Mouse (Mus musculus): ENCODE results near the gene Apopt1.

The Apopt1 gene

GRCm38 (mm10) chr12:111759176-111760061 lies 46.4 kb downstream of the Apopt1 start:
- in situ Hi-C loops (cut with MboI; ENCODE audit: unreplicated experiment in 2 of 2), result no loop called here

DNA sequence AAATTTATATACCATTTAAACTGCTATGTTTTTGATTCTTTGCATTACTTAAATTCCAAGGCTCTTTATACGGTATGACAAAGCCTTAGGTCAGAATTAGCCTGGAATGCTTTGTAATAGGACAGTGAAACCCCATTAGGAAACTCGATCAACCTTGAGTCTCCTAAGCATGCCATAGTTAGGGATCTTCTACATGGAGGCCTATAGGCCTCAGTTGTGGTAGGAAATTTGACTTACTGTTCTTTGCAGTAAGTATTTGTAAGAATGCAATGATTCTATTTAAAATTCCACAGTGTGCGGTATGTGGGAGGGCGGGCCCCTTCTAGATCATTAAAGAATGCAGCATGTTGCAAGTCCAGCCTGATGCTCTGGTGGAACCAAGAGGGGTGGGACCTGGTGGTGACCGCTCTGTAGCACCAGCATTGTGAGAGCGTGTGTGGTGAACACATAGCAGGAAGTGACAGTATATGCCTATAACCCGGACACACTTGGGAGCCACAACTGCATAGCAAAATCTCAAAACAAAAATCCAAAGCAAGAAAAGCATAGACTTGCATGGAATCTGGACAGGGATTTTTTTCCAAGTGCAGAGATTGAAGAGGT lies 47.3 kb downstream of the Apopt1 start:
- in situ Hi-C loops (cut with MboI; ENCODE audit: unreplicated experiment in 2 of 2), result no loop called here

DNA sequence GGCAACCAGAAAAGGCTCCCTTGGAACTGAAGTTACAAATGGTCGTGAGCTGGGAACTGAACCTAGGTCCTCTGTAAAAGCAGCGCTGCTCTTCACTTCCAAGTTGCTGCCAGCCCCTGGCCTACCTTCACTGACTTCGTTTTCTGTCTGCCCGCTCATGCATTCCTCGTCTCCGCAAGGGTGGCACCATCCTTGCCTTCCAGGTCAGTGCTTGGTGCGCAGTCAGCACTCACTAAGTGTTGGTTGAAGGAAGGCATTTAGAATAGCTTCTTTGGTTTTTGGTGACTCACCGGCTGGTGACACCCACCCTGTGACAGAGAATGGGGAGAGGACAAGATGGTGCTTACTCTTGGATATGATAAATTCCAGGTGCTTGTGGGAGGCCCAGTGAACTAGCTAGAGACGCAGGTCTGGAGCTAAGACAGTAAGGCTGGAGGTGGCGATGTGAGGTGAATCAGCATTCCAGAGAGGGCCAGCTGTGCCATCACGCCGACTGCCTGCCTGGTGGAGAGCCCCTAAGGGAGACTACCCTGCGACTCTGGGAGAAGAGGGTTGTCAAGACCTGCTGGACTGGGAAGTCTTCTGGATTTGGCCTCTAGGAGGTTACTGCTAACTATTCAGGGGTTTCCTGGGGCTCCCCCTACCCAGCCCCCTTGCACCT lies 49.7 kb downstream of the Apopt1 start:
- in situ Hi-C loops (cut with MboI; ENCODE audit: unreplicated experiment in 2 of 2), result no loop called here

GRCm38 (mm10) chr12:111766313-111767236 lies 53.5 kb downstream of the Apopt1 start:
- in situ Hi-C loops (cut with MboI; ENCODE audit: unreplicated experiment in 2 of 2), result no loop called here

GRCm38 (mm10) chr12:111768322-111768928 lies 55.4 kb downstream of the Apopt1 start:
- in situ Hi-C loops (cut with MboI; ENCODE audit: unreplicated experiment in 2 of 2), result no loop called here

GRCm38 (mm10) chr12:111769306-111769705 lies 56.2 kb downstream of the Apopt1 start:
- in situ Hi-C loops (cut with MboI; ENCODE audit: unreplicated experiment in 2 of 2), result no loop called here

- in situ Hi-C loops (cut with MboI; ENCODE audit: unreplicated experiment in 2 of 2), result loop anchor here (5.0 kb wide), 1 partner anchor 33 kb away; no protein-coding TSS in a partner anchor
These were observed 56.9 kb downstream of the Apopt1 start for GRCm38 (mm10) chr12:111769816-111770577.

- in situ Hi-C loops (cut with MboI; ENCODE audit: unreplicated experiment in 2 of 2), result loop anchor here (5.0 kb wide), 1 partner anchor 33 kb away; no protein-coding TSS in a partner anchor
These were observed 57.6 kb downstream of the Apopt1 start for GRCm38 (mm10) chr12:111770651-111771050.

GRCm38 (mm10) chr12:111774156-111774555 lies 61.1 kb downstream of the Apopt1 start:
- in situ Hi-C loops (cut with MboI; ENCODE audit: unreplicated experiment in 2 of 2), result loop anchor here (5.0 kb wide), 1 partner anchor 37 kb away; no protein-coding TSS in a partner anchor

DNA sequence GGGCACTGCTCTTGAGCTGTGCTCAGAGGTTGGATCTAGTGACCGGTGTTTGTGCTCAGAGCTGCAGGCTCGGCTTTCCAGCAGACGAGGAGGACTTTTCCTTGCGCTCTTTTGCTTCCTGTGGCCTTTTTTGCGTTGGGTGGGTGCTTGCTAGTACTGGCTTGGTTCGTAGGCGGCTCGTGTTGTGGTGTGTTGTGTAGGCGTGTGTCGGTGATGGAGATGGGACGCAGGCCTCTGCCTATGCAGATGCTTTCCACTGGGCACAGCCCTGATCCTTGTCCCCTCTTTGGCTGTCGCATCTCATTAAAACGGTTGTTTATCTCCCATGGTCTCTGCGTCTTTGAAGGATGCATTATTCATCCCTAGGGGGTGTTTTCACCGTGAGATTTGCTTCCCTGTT lies 61.8 kb downstream of the Apopt1 start:
- in situ Hi-C loops (cut with MboI; ENCODE audit: unreplicated experiment in 2 of 2), result loop anchor here (5.0 kb wide), 1 partner anchor 38 kb away; no protein-coding TSS in a partner anchor

DNA sequence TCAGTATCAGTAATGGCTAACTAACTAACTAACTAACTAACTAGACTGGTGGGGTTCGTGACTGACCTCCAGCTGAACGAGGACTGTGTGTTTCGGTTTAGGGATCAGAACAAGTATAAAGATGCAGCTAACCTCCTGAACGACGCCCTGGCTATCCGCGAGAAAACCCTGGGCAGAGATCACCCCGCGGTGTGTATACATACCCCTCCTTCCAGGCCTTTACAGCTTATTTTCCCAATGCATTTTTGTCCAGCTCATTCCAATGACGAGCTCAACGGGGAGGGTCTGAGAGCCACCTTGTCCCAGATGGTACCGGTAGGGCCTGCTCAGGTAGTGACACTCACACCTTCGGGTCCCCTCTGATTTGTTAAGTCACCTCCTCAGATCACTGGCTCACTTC lies 64.9 kb downstream of the Apopt1 start:
- in situ Hi-C loops (cut with MboI; ENCODE audit: unreplicated experiment in 2 of 2), result no loop called here

- in situ Hi-C loops (cut with MboI; ENCODE audit: unreplicated experiment in 2 of 2), result no loop called here
These were observed 66.5 kb downstream of the Apopt1 start for GRCm38 (mm10) chr12:111779544-111779943.

DNA sequence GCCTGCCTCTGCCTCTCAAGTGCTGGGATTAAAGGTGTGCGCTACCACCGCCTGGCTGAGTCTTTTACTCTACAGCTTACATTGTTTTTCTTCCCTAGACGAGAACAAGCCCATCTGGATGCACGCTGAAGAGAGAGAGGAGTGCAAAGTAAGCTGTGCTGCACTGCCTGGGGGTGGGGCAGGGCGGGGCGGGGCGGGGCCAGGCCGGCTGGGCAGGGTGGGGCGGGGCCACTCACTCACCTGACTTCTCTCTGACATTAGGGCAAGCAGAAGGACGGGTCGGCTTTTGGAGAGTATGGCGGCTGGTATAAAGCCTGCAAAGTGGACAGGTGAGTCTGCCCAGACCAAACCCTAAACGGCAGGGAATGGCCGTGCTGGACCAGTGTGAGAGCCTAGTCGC lies 72.1 kb downstream of the Apopt1 start:
- in situ Hi-C loops (cut with MboI; ENCODE audit: unreplicated experiment in 2 of 2), result no loop called here

DNA sequence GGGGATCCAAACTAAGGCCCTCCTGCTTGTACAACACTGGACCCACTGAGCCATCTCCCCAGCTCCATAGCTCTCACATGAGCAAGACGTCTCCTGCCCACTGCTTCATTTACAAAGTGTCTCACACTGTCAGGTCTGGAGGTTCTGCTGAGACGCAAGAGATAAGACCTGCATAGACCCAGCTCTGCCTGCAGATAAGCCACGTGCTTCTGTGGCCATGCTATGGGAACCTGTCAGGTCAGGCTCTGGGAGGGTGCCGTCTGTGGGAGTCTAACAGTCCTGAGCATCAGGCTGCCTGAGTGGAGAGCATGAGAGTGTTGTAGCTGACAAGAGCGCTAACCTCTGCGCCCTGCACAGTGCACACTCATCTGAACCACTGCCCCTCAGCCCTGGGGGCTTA lies 74.0 kb downstream of the Apopt1 start:
- in situ Hi-C loops (cut with MboI; ENCODE audit: unreplicated experiment in 2 of 2), result no loop called here

DNA sequence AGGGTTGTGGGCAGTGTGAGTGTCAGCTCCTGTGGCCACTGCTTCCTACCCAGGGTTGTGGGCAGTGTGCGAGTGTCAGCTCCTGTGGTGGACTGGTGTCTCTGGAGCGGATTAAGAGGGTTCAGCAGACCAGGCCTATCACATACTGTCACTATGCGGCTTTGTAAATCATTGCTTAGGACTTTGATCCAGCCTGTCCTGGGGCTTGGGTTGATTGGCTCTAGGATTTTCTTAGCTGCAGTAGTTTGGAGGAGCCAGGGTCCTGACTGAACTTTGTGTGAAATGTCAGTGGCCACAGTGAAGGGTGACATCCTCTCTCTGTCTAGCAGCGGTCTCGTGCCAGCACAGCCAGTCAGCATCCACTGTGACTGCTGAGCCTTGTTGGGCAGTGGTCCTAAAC lies 77.0 kb downstream of the Apopt1 start:
- in situ Hi-C loops (cut with MboI; ENCODE audit: unreplicated experiment in 2 of 2), result no loop called here

- in situ Hi-C loops (cut with MboI; ENCODE audit: unreplicated experiment in 2 of 2), result no loop called here
These were observed 77.6 kb downstream of the Apopt1 start for GRCm38 (mm10) chr12:111790631-111791030.

- in situ Hi-C loops (cut with MboI; ENCODE audit: unreplicated experiment in 2 of 2), result no loop called here
These were observed 78.5 kb downstream of the Apopt1 start for GRCm38 (mm10) chr12:111791474-111792104.

- in situ Hi-C loops (cut with MboI; ENCODE audit: unreplicated experiment in 2 of 2), result no loop called here
These were observed 81.0 kb downstream of the Apopt1 start for GRCm38 (mm10) chr12:111794102-111794501.
